Mouse (Mus musculus) E14TG2a.4 (cell line): ENCODE measurements at regions not wholly inside any gene's neighbourhood (a gene's known extent, or its start where the extent isn't known, plus 50 kb on each side); places are given as distances from the start of the nearest gene placed in this dataset.

Source experiments
- CTCF ChIP-seq: conservative IDR thresholded peaks from 2 replicates; pipeline ENCODE4 v1.5.1; 2014; ENCODE audit warnings: low read length
- NANOG ChIP-seq: IDR thresholded peaks from 2 replicates; pipeline ENCODE4 v1.6.1; 2014; ENCODE audit warnings: borderline replicate concordance, low read length, mixed read lengths
- POU5F1 ChIP-seq: IDR thresholded peaks from 2 replicates; pipeline ENCODE4 v1.6.1; 2014; ENCODE audit warnings: low read length, borderline replicate concordance

DNA sequence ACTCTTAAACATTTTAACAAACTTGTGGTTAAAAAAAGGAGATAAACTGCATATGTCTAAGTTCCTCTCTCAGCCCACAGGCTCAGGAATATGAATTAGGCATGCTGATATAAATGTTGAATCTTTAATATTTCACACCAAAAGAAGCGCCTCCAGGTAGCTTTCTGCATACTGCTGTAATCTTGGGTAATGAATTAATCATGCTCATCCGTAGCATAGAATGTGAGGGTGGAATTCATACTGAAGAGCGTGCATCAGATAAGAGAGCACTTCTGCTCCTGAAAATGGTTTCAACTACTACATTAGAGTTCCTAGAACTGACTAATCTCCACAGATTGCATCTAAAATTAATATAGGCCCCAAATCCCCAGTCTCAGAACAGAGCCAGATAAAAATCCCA lies 225.2 kb upstream of the Sash1 start:
- no peak for TF ChIP-seq CTCF
- TF ChIP-seq NANOG = no peak
- no peak for TF ChIP-seq POU5F1
